Mouse (Mus musculus) forebrain, embryonic 15.5 days (tissue): ENCODE data around the gene Top3b. TPM values are rescaled to one million over a fixed set of nuclear protein-coding genes. Genes with fewer than 3 reads are reported as not detected.
"Not testable (repeated sequence)": the region's sequence is repeated elsewhere in the genome, so short reads cannot be mapped to it uniquely, and the experiment has no call there.

Experiments used
- ATAC-seq: fragments of 200-750 bp; cut with Nextera tagmentation; replicated peaks from 2 replicates; pipeline ENCODE4 v1.8.0; 2017; ENCODE audit warnings: mild to moderate bottlenecking, moderate TSS enrichment, moderate library complexity
- H3K27ac ChIP-seq: fragments of 300-500 bp; sonication (generic); replicated peaks from 2 replicates; pipeline ENCODE4 v1.5.1; 2015; ENCODE audit warnings: mild to moderate bottlenecking, inconsistent platforms
- H3K27me3 ChIP-seq: fragments of 300-500 bp; sonication (generic); 2 replicates; pipeline ENCODE4 v1.6.1; 2015; ENCODE audit warnings: inconsistent platforms
- H3K36me3 ChIP-seq: fragments of 300-500 bp; sonication (generic); 2 replicates; pipeline ENCODE4 v1.6.1; 2015; ENCODE audit warnings: mild to moderate bottlenecking, inconsistent platforms
- H3K4me1 ChIP-seq: fragments of 300-500 bp; sonication (generic); 2 replicates; pipeline ENCODE4 v1.6.1; 2015; ENCODE audit warnings: inconsistent platforms
- H3K4me2 ChIP-seq: fragments of 300-500 bp; sonication (generic); replicated peaks from 2 replicates; pipeline ENCODE4 v1.6.1; 2015; ENCODE audit warnings: mild to moderate bottlenecking, inconsistent platforms
- H3K4me3 ChIP-seq: fragments of 300-500 bp; sonication (generic); 2 replicates; pipeline ENCODE4 v1.5.1; 2015; ENCODE audit warnings: mild to moderate bottlenecking, inconsistent platforms
- H3K9ac ChIP-seq: fragments of 300-500 bp; sonication (generic); replicated peaks from 2 replicates; pipeline ENCODE4 v1.6.1; 2015; ENCODE audit warnings: mild to moderate bottlenecking, inconsistent platforms
- H3K9me3 ChIP-seq: fragments of 300-500 bp; sonication (generic); 2 replicates; pipeline ENCODE4 v1.6.1; 2016; ENCODE audit warnings: inconsistent platforms
- WGBS: fragments of 180-500 bp; shearing (Covaris S2); methylation state at CpG from one replicate; pipeline ENCODE4 v1.1.7; 2015; ENCODE audit warnings: mixed read lengths; 5-methylcytosine and 5-hydroxymethylcytosine counted together
- polyA plus RNA-seq: library from polyadenylated mRNA; unstranded; fragments of >200 nt; fragmentation: Nextera tagmentation; extraction: Ambion mirVana; gene quantifications from 2 replicates; pipeline ENCODE4 v1.2.1, GENCODE M21; 2015

Top3b gene
- polyA plus RNA-seq, 1 experiment from 2014 or later: 68.8 TPM

DNA sequence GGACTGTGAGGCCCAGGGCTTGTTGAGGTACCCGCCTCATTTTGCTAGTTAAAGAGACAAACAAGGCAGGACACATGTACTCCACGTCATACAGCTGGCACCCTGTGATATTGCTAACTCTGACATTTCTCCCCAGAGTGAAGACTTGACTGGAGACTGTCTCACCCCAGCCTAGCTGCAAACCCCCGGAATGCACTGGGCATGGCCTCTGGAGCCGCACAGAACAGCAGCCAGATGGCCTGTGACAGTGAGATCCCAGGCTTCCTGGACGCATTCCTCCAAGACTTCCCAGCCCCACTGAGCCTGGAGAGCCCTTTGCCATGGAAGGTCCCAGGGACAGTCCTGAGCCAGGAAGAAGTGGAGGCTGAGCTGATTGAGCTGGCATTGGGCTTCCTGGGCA, 32.7 kb downstream of the Top3b start:
- no peaks in the 10 kb centered on the region for H3K9me3 ChIP-seq
- H3K36me3 ChIP-seq: peaks cover 40% of the 10 kb centered on the region
- no peak overlapping the region for H3K27ac ChIP-seq
- H3K4me2 ChIP-seq: no peak overlapping the region
- H3K4me1 ChIP-seq: peaks cover 7% of the 10 kb centered on the region; the same call in 1 of the 2 replicates
- H3K9ac ChIP-seq: no peak overlapping the region
- no peak overlapping the region for H3K4me3 ChIP-seq
- no peaks in the 10 kb centered on the region for H3K27me3 ChIP-seq
- WGBS: 89% methylated on average over 5 of the region's 5 CpGs
- no peak for ATAC-seq

DNA sequence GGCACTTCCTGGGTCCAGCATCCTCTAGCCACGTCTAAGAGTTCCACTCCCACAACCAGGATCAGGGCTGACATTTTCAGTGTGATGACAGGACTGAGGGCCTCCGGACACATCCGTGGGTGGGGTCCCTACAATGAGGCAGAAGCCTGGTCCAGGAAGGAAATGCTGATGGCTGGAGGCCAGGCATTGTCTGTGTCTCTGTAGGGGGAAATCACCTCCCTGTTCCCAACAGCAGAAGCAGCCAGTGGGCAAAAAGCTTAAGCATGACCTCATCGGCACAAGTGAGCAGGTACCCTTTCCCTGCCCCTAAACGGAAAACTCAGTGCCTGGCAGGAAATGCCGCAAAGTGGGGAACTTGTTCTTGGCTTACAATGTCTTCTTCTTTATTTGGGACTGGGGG, 37.3 kb downstream of the Top3b start:
- H3K4me3 ChIP-seq: no peak overlapping the region
- H3K4me2 ChIP-seq: no peak overlapping the region
- no peak overlapping the region for H3K9ac ChIP-seq
- WGBS: 83% methylated on average over 6 of the region's 6 CpGs
- peaks cover 11% of the 10 kb centered on the region for H3K4me1 ChIP-seq
- no peaks in the 10 kb centered on the region for H3K9me3 ChIP-seq
- H3K36me3 ChIP-seq: peaks cover 61% of the 10 kb centered on the region
- H3K27ac ChIP-seq: no peak overlapping the region
- no peaks in the 10 kb centered on the region for H3K27me3 ChIP-seq
- no peak for ATAC-seq

DNA sequence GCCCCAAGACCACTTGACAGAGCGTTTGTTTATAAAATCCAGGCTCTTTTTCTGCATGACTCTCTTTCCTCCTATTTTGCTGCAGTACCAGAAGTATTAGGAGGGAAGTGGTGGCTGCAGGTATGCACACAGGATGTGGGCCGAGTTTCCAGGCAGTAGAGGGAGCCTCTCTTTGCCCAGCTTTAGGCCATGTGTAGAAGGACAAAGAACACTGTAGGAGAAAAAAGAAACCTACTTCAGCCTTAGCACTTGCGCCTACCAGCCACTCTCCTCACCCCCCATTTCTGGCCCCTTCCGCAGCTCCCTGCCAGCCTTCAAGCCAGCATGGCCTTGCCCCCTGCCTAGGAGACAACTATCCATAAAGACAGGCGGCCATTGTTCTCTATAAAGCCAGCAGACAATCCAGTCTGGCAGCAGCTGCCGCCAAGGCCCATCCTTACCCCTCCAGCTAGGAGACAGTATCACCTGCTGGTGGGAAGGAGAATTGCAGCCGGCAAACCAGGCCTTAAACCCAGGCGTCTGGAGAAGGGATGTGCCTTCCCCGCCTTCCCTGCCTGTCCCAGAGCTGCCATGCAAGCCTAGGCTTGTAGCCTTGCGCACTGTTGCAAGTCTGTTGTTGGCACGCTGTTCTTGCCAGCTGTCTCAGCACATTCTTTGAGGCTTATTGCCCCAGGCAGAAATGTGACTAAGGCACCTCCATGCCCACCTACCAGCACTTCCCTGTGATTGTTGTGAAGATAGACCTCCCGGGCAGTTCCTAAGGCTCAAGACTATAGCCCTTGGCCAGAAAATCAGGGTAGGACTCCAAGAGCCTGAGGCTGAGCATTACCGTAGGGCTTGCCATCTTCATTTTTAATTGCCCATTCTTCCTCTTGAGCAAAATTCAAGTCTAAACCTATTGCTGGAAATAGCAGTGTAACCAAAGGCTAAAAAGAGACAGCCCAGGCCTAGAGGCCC, 41.4 kb downstream of the Top3b start:
- Histone ChIP-seq H3K9ac (no peak overlapping the region), H3K36me3 (peaks cover 62% of the 10 kb centered on the region), H3K4me2 (no peak overlapping the region), H3K4me1 (peaks cover 11% of the 10 kb centered on the region), H3K27ac (peak overlapping the region; percentile 83), H3K27me3 (no peaks in the 10 kb centered on the region), H3K4me3 (no peak overlapping the region), H3K9me3 (no peaks in the 10 kb centered on the region)
- 26% methylated on average over 13 of the region's 13 CpGs for WGBS
- ATAC-seq: peak; percentile 92

DNA sequence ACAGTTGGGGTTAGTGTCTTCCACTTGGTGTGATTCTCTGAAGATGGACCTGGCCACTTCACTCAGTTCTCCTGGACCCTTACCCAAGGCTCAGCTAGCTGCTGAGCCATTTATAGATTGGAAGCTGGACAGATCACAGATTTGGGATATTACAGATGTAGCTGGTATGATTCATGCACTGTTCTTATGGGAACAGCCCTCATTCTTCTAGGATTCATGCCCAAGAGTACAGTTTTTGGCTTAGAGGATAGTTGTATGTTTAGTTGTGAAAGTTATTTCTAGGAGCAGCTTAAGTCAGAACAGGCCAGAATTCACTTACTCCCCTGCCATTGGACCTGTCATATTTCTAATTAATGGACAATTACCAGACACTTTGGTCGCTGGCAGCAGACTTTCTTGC, 42.9 kb downstream of the Top3b start:
- Histone ChIP-seq H3K4me2 (no peak overlapping the region), H3K9me3 (no peaks in the 10 kb centered on the region), H3K9ac (no peak overlapping the region), H3K36me3 (peaks cover 63% of the 10 kb centered on the region), H3K4me3 (no peak overlapping the region), H3K4me1 (peaks cover 11% of the 10 kb centered on the region), H3K27me3 (no peaks in the 10 kb centered on the region), H3K27ac (no peak overlapping the region)
- WGBS: 83% methylated on average over 1 of the region's 1 CpGs
- no peak for ATAC-seq

DNA sequence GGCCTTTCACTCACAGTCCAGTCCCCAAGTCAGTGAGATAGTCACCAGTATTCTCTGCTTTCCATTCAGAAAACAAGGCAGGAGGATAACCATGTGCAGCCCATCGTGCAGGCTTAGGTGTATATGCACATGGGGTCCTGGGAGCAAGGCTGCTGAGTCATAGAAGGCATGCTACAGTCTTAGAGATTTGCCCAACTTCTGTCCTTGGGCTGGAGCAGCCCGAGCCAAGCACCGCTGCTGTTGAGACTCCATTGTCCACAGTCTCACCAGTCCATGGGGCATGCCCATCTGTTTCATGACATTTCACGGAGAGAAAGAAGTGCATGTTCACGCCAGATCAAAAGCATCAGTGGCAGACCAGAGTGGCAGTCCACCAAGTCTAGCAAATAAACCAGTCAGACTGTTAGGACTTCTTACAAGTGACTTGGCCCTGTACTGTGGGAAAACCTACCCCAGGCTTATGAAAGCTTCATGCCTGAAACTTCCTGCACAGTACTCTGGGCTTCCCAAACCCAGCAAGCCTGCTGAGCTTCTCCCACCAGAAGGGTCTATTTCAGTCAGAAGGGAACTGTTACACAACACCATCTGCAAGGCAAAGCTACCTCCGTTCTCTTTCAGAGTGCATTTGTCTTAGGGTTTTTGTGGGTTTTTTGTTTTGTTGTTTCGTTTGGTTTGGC, 48.0 kb downstream of the Top3b start:
- Histone ChIP-seq H3K4me2 (no peak overlapping the region), H3K27me3 (no peaks in the 10 kb centered on the region), H3K27ac (no peak overlapping the region), H3K4me3 (no peak overlapping the region), H3K9me3 (no peaks in the 10 kb centered on the region), H3K9ac (no peak overlapping the region), H3K4me1 (no peaks in the 10 kb centered on the region), H3K36me3 (peaks cover 75% of the 10 kb centered on the region)
- WGBS: 92% methylated on average over 7 of the region's 7 CpGs
- ATAC-seq: no peak

DNA sequence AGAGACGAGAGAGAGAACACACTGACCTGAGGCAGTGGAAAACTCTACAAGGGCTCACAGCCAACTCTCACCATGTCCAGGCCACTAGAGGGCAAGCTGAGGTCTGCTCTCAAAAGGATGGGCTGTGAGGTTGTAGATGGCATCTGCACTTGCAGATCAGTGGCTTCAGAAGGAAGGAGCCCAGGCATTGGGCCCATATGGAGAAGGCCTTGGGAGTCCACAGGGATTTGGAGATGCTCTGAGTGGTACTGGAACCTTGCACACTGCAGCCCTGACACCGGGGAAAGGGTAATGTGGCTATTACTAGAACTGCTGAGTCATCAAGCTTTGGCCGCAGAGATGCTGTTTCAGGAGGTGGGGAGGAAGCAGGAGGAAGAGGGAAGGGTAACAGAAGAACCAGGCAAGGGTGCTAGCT, 50.5 kb downstream of the Top3b start:
- Histone ChIP-seq H3K4me3 (no peak overlapping the region), H3K27ac (no peak overlapping the region), H3K4me2 (no peak overlapping the region), H3K27me3 (no peaks in the 10 kb centered on the region), H3K9ac (no peak overlapping the region), H3K4me1 (no peaks in the 10 kb centered on the region), H3K36me3 (peaks cover 64% of the 10 kb centered on the region), H3K9me3 (no peaks in the 10 kb centered on the region)
- no peak; the same call in 1 of the 2 replicates for ATAC-seq
- 78% methylated on average over 3 of the region's 3 CpGs for WGBS

DNA sequence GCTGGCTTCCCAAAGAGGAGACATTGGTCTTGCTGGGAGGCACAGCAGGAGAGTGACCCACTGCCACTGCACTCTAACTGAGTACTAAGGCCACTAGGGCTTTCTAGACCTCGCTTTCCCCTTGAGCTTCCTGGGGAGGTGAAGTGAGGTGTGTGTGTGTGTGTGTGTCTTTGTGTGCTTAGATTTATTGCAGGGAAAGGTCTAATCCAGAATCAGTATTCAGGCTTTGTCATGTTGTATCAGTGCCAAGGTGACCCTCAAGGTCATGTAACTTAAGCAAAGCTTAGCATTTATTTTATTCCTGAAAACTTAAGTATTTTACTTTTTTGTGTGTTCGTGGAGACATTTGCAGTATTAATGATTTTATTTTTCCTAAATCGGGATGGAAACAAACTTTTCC, 53.9 kb downstream of the Top3b start:
- no peak for ATAC-seq
- Histone ChIP-seq H3K4me1 (0 out of 2 replicates have a peak, but pooled peaks cover 5% of the 10 kb centered on the region), H3K9ac (no peak overlapping the region), H3K9me3 (no peaks in the 10 kb centered on the region), H3K4me3 (no peak overlapping the region), H3K36me3 (peaks cover 41% of the 10 kb centered on the region), H3K4me2 (no peak overlapping the region), H3K27ac (no peak overlapping the region), H3K27me3 (no peaks in the 10 kb centered on the region)
- WGBS: 93% methylated on average over 3 of the region's 3 CpGs

DNA sequence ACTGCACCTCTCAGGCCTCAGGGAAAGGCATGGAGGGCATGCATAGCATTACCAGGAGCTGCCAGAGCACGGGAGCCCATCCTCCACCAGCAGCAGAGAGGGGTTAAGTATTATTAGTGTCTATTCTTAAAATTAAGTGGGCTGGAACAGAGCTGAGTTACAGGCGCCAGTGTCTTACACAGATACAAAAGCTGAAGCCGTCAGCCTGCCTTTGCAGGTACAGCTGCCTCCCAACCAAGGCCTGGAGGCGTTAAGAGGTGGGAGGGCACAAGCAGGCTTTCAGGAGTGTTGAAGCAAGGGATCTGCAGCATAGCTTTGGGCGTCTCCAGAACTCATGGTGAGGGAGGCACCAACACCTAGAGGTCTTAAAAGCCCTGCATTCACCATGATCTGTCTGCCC, 56.0 kb downstream of the Top3b start:
- Histone ChIP-seq H3K27me3 (no peaks in the 10 kb centered on the region), H3K4me1 (peaks cover 13% of the 10 kb centered on the region; the same call in 1 of the 2 replicates), H3K9me3 (no peaks in the 10 kb centered on the region), H3K9ac (no peak overlapping the region), H3K36me3 (peaks cover 25% of the 10 kb centered on the region), H3K4me2 (no peak overlapping the region), H3K4me3 (no peak overlapping the region), H3K27ac (no peak overlapping the region)
- no peak for ATAC-seq
- WGBS: 21% methylated on average over 5 of the region's 5 CpGs

DNA sequence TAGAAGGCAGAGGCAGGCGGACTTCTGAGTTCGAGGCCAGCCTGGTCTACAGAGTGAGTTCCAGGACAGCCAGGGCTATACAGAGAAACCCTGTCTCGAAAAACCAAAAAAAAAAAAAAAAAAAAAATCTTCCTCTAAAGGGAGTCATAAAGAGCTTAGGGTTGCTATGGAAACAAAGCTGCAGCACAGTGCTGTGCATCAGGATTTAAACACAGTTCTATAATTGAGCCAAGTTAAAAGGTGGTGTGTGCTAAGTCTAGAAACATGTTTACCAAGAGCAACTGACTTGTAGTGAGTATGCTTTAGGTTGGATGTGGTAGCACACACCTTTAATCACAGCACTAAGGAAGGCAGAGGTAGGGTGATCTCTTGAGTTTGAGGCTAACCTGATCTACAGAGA, 58.4 kb downstream of the Top3b start:
- ATAC-seq: peak; percentile 63
- H3K27ac ChIP-seq, H3K9me3 ChIP-seq, H3K27me3 ChIP-seq, H3K36me3 ChIP-seq, H3K9ac ChIP-seq, H3K4me3 ChIP-seq, H3K4me2 ChIP-seq: not testable (repeated sequence)
- 44% methylated on average over 3 of the region's 3 CpGs for WGBS
- H3K4me1 ChIP-seq: peaks cover 13% of the 10 kb centered on the region; the same call in 1 of the 2 replicates

DNA sequence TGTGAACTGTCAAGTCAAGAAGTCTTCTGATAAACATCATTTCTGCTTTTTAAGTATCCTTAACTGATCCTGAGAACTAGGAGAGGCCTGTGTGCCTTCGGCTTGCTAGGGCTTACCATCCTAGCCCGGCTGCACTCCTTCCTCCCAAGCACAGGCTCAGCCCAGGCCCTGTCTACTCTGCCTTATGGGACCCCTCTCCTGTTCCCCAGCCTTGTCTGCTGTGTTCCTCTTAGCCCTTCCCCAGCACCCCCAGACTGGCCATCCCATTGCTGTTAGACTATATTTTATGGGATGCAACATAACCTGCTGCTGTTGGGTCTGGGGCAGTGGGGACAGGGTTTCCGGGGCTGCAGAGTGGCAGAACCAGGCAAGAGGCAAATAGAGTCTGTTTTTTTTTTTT, 59.8 kb downstream of the Top3b start:
- Histone ChIP-seq H3K9ac (no peak overlapping the region), H3K4me3 (no peak overlapping the region), H3K9me3 (no peaks in the 10 kb centered on the region), H3K4me1 (peaks cover 13% of the 10 kb centered on the region; the same call in 1 of the 2 replicates), H3K27ac (peak overlapping the region; percentile 60), H3K27me3 (no peaks in the 10 kb centered on the region), H3K4me2 (no peak overlapping the region), H3K36me3 (peaks cover 1% of the 10 kb centered on the region; the same call in 1 of the 2 replicates)
- ATAC-seq: no peak
- 90% methylated on average over 3 of the region's 3 CpGs for WGBS

DNA sequence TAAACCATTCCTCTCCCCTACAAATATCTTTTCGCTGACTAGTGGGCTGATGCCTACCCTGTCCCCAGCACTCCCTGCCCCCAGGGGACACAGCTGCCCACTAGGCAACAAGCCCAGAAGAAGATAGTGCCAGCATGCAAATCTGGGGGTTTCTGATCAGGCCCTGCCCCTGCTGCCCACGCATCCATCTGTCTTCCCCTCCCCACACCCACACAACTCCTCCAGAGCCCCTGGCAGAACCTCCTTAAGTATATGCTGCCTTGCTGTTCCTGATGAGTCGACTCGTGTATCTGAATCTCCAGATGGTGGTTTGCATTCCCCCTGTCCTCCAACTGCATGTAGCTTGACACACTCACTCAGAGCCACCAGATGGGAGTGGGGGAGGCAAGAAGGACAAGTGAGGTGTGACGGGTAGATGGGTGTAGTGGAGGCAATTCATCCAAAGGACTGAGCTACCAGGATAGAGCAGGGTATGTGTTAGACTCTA, 60.3 kb downstream of the Top3b start:
- no peaks in the 10 kb centered on the region for H3K27me3 ChIP-seq
- peaks cover 13% of the 10 kb centered on the region; the same call in 1 of the 2 replicates for H3K4me1 ChIP-seq
- H3K4me3 ChIP-seq: no peak overlapping the region
- H3K36me3 ChIP-seq: no peaks in the 10 kb centered on the region; the same call in 1 of the 2 replicates
- no peak overlapping the region for H3K9ac ChIP-seq
- peak; percentile 74 for ATAC-seq
- H3K27ac ChIP-seq: peak overlapping the region; percentile 60
- H3K4me2 ChIP-seq: no peak overlapping the region
- no peaks in the 10 kb centered on the region for H3K9me3 ChIP-seq
- WGBS: 57% methylated on average over 5 of the region's 5 CpGs

DNA sequence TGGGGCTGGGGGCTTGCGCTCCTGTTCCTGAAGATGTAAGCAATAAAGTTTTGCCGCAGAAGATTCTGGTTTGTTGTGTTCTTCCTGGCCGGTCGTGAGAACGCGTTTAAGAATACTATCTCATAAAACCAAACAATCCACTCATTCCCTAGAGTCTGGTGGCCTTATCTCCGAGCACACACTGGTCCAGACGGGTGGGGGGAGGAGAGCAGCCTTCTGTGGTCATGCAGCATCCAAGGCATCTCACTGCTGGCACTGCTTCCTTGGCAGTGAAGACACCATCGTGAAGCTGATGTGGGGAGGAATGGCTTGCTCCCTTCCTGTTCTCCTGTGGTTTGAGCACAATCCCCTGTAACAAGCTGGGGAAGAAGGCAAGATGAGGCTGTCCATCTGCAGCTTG, 69.0 kb downstream of the Top3b start:
- ATAC-seq: no peak
- WGBS: 95% methylated on average over 9 of the region's 9 CpGs
- Histone ChIP-seq H3K9me3 (no peaks in the 10 kb centered on the region), H3K27me3 (no peaks in the 10 kb centered on the region), H3K9ac (no peak overlapping the region), H3K4me1 (no peaks in the 10 kb centered on the region), H3K4me3 (no peak overlapping the region), H3K4me2 (no peak overlapping the region), H3K27ac (no peak overlapping the region), H3K36me3 (no peaks in the 10 kb centered on the region)
